Mouse (Mus musculus): ENCODE measurements around the gene Plpp7. TPM values are rescaled to one million over a fixed set of nuclear protein-coding genes. Genes with fewer than 3 reads are reported as not detected.

The Plpp7 gene
- total RNA-seq (2023): not detected

DNA sequence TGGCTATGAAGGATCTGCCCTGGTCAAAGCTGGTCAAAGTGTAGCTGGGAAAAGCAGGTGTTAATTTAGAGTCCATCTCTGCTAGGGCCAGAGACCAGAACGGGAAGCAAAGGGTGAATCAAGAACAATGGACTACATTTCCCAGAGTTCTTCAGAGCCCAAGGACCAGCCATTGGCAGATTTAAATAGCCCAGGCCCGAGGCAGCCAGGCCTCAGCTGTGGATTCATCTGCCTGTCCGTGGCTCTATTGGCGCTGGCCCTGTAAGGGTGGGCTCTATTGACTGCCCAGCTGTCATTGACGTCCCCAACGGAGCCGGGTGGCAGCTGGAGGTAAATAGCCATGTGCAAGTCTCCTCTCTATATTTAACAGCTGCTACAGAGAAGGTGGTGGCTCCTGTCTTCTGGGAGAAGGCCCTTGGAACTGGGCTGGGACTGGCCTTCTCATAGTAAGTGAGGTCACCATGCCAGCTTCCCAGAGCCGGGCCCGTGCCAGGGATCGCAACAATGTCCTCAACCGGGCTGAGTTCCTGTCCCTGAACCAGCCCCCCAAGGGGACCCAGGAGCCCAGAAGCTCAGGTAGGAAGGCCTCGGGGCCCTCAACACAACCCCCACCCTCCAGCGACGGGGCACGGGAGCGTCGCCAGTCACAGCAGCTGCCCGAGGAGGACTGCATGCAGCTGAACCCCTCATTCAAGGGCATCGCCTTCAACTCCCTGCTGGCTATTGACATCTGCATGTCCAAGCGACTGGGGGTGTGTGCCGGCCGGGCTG, at the start of gene Plpp7:
TSS of gene Plpp7 (plus strand) at position 178 of the 771 bp plus-strand sequence.

DNA sequence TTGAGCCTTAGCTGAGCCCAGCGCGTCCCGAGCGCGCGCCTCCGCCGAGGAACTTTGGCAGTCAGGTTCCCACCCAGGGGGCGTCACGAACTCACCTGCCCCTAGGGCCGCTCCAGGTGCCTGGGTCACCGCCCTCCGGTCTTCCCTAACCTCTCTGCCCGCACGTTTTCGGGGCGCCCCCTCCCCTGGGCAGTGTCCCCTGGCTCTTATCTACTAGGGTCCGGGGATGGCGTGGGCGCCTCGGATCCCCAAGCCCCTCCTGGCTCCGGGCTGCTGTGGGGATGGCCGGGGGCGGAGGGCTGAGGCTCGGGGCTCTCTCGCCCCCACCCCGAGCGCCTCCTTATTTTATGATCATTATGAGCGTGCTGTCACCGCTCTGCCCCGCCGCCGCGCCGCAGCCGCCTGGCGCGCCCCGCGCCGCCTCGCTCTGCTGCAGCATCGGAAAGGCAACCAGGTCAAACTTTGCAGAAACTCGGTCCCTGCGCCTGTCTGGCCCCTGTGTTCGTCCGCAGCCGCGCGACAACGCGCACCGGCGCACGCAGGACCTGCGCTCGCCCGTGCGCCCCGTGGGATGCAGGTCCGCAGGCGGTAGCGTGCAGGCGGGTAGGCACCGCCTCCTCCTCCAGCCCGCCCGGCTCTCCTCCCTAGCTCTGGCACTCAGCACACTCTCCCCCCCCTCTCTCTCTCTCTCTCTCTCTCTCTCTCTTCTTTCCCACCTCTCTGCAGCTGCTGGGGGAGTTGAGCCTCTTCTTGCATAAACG, 11.0 kb upstream of the Plpp7 start, which contains the start of gene Fam78a:
TSS of gene Fam78a (minus strand) at position 747 of the 761 bp plus-strand sequence.

DNA sequence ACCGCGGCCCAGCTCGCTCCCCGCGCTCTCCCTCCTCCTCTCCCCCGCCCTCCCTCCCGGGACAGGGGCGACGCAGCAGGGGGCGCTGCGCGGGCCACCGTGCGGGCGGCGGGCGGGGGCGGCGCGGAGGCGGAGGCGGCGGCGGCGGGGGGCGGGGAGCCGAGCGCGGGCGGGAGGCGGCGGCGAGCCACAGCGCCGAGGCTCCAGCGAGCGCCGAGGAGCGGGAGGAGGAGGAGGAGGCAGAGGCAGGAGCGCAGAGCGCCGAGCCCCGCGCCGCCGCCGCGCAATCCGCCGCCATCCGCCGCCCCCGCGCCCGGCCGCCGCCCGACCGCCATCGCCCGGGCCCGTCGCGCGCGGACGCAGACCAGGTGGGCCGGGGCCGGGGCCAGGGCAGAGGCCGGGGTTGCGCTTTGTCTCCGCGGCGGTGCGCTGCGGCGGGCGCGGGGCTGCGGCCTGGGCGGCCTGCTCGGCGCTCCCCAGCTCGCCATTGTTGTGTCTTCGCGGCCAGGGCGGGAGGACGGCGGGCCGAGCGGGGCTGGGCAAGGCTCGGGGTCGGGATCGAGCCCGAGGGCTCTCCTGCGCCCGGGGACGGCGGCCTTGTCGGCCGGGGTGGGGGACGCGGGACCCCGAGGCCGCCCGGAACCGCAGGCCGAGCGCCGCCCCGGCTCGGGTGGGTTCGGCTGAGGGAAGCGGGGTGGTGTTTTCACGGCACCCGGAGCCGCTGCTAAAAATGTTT, 55.8 kb downstream of the Plpp7 start, which contains the start of gene Prrc2b:
TSS of gene Prrc2b (plus strand) at position 159 of the 736 bp plus-strand sequence.

Other genes starting within 250 kb of the Plpp7 start
- 0.09 TPM for gene Fibcd1, start 249.5 kb upstream of the Plpp7 start, total RNA-seq (2023)
- not detected for gene Lamc3, start 208.2 kb upstream of the Plpp7 start, total RNA-seq (2023)
- gene Aif1l, start 145.4 kb upstream of the Plpp7 start, total RNA-seq (2023): not detected
- 132 TPM for gene Nup214, start 121.1 kb upstream of the Plpp7 start, total RNA-seq (2023)
- 197 TPM for gene Fam78a, start 10.7 kb upstream of the Plpp7 start, total RNA-seq (2023)
- gene Prrc2b, start 55.6 kb downstream of the Plpp7 start, total RNA-seq (2023): 147 TPM
- gene Pomt1, start 141.1 kb downstream of the Plpp7 start, total RNA-seq (2023): 12.8 TPM
- gene Uck1, start 164.6 kb downstream of the Plpp7 start, total RNA-seq (2023): 103 TPM
- 49.5 TPM for gene Golga2, start 191.9 kb downstream of the Plpp7 start, total RNA-seq (2023)
- 72.3 TPM for gene Swi5, start 192.5 kb downstream of the Plpp7 start, total RNA-seq (2023)